Mouse (Mus musculus): ENCODE data around the gene B4galnt3. TPM values are rescaled to one million over a fixed set of nuclear protein-coding genes. Genes with fewer than 3 reads are reported as not detected.

Gene B4galnt3
- polyA plus RNA-seq, 1 experiment = 0.44 TPM

DNA sequence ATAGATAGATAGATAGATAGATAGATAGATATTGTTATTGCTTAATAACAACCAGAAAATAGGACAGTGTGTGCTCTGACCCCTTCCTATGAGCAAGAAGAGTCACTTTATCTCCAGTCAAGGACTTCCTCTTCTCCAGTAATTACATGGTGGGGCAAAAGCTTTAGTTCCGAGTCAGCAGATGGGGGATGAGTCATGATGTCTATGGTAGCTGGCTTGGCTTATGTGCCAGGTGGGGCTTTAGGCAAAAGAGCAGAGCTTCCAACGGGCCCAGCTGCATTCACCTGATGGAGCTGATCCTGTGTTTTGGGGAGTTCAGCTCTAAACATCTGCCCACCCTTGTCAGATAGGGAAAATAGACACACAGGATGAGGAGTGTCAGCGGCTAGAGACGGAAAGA, 138.8 kb downstream of the B4galnt3 start:
- no peak for DNase-seq (ENCODE audit: extremely low spot score in 1 of 2, low spot score in 1 of 2)

DNA sequence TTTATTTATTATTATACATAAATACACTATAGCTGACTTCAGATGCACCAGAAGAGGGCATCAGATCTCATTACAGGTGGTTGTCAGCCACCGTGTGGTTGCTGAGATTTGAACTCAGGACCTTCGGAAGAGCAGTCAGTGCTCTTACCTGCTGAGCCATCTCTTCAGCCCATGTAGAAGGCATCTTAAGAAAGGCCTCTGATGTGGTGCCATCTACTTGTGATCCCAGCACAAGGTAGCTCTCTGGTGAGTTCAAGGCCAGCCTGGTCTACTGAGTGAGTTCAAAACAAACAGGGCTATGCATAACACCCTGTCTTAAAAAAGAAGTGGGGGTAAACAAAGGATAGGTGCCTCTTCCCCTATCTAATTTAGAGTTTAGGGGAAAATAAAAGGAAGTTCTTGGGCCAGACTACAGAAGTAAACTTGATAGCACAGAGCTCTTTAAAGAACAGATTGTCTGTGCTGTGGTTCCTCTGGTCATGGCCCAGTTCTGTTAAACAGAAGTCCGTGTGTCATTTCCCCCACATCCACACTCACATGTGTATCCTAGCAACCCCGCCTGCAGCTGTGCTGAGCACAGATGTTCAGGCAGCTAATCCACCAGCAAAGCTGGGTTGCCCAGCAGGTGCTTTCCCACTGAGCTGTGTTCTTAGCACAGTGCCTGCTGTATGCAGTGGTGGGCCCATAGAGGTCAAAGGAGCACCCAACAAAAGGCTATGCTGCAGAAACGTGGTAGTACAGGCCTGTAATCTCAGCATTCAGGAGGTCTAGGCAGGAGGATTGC, 139.6 kb downstream of the B4galnt3 start:
- DNase-seq (ENCODE audit: extremely low spot score in 1 of 2, low spot score in 1 of 2) = no peak

Other genes with a start within 250 kb of the B4galnt3 start
- gene Ninj2, start 201.2 kb downstream of the B4galnt3 start, polyA plus RNA-seq (2012; rRNA removed) = 3.8 and 4.5 TPM in 2 replicates
- 0.10 and 0.11 TPM in 2 replicates for gene D330020A13Rik, start 195 bp downstream of the B4galnt3 start, polyA plus RNA-seq (2012; rRNA removed)
- 11.8 and 13.8 TPM in 2 replicates for gene Kdm5a, start 69.6 kb upstream of the B4galnt3 start, polyA plus RNA-seq (2012; rRNA removed)
- 7.3 and 7.7 TPM in 2 replicates for gene Ccdc77, start 69.8 kb upstream of the B4galnt3 start, polyA plus RNA-seq (2012; rRNA removed)
- 10.1 and 13.2 TPM in 2 replicates for gene Il17ra, start 168.7 kb upstream of the B4galnt3 start, polyA plus RNA-seq (2012; rRNA removed)
- gene Tmem121b, start 199.2 kb upstream of the B4galnt3 start, polyA plus RNA-seq (2012; rRNA removed) = 28.7 and 31.8 TPM in 2 replicates
- 43.0 and 48.3 TPM in 2 replicates for gene Hdhd5, start 236.8 kb upstream of the B4galnt3 start, polyA plus RNA-seq (2012; rRNA removed)

Data from frontal cortex, adult 2 months (tissue).